Mouse (Mus musculus) adrenal gland, postnatal 14 days (tissue): Measurements from ENCODE around the gene Cep164. TPM values are rescaled to one million over a fixed set of nuclear protein-coding genes. Genes with fewer than 3 reads are reported as not detected.

Source experiments
- DNase-seq: peaks from one replicate; pipeline ENCODE4 v3.0.0; 2021; ENCODE audit warnings: mixed read lengths
- total RNA-seq: library from RNA; stranded (reverse); gene quantifications from 2 replicates; pipeline ENCODE4 v1.2.3, GENCODE M21; 2021

The Cep164 gene
- total RNA-seq, 1 experiment from 2014 or later: 12.4 TPM

DNA sequence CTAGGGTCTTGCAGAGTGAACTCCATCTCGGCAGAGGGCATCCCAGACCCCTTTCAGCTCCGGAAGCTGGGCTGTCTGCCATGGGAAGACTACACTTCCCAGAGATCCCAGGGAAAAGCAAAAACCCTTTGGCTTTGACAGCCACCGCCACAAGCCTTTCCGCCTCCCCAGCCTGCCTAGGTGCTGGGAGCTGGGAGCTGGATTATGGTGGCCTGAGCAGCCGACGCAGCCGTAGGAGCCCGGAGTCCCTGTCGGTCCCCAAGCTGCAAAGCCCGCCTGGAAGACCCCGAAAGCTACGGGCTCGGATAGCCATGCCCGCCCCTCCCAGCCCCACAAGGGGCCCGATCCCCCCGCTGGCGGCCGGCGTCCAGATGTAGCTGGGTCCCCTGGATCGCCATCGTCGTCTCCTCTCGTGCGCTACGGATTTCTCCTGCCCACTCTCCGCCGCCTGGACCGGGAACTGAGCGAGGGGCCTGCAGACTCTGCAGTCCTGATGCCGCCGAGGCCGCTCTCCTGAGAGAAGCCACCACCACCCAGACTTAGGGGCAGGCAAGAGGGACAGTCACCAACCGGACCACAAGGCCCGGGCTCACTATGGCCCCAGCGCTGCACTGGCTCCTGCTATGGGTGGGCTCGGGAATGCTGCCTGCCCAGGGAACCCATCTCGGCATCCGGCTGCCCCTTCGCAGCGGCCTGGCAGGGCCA, 10.1 kb upstream of the Cep164 start, which contains the start of gene Bace1:
TSS of gene Bace1 (plus strand) at position 147 of the 705 bp plus-strand sequence.
- DNase-seq: peak; percentile 87

DNA sequence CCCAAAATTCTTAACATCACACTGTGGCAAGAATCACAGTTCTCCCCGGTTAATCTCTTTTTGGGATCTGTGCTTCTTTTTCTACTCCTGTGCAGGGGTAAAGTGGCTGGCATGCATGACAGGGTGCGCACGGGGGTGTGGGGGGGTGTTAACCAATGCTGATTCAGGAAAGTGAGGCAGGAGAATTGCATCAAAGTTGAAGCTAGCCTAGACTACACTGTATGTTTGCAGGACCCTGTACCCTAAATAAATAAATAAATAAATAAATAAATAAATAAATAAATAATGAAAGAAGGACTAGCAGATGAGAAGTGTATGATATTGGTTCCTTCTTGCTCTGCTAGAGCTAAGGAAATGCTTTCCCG, 9.6 kb upstream of the Cep164 start:
- DNase-seq: no peak

DNA sequence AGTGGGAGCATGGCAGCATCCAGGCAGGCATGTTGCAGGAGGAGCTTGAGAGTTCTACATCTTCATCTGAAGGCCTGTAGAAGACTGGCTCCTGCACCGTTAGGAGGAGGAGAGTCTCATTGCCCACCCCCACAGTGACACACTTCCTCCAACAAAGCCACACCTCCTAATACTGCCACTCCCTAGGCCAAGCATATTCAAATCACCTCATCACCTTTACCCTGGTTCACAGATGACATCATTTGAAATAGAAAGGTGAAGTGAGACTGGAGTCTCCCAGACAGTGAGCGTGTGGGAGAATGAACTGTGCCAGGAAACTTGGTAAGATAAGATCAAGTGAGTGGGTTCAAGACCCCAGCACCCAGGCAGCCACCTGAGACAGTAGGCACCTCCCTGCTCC, 5.0 kb upstream of the Cep164 start:
- DNase-seq: no peak

DNA sequence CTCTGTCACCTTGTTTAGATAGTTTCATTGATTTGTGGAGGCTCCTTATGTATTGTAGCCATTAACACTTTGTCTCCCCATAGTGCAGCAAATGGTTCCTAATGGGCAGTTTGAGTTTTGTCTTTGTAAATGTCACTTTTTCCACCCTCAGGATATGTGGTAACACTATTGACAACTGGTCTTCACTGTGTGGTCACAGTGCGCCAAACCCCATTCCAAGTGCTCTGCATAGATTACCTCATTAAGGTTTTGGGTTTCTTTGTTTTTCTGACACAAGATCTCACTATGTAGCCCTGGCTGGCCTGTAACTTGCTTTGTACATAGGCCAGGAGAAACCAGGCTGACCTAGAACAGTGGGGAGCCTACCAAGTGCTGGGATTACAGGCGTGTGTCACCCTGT, 4.4 kb upstream of the Cep164 start:
- DNase-seq: no peak

DNA sequence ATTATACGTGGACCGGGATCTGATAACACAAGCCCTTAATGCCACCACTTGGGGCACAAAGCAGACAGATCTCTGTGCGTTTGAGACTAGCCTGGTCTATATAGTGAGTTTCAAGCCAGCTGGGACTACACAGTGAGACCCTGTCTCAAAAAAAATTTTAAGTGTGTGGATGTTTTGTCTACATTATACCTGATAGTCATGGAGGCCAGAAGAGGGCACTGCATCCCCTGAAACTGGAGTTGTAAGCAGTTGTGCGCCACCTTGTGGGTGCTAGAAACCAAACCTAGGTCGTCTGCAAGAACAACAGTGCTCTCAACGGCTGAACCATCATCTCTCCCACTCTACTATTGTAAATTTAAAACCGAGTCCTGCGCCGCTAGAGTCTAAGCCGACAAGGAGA, 616 bp upstream of the Cep164 start:
- DNase-seq: peak; percentile 73

DNA sequence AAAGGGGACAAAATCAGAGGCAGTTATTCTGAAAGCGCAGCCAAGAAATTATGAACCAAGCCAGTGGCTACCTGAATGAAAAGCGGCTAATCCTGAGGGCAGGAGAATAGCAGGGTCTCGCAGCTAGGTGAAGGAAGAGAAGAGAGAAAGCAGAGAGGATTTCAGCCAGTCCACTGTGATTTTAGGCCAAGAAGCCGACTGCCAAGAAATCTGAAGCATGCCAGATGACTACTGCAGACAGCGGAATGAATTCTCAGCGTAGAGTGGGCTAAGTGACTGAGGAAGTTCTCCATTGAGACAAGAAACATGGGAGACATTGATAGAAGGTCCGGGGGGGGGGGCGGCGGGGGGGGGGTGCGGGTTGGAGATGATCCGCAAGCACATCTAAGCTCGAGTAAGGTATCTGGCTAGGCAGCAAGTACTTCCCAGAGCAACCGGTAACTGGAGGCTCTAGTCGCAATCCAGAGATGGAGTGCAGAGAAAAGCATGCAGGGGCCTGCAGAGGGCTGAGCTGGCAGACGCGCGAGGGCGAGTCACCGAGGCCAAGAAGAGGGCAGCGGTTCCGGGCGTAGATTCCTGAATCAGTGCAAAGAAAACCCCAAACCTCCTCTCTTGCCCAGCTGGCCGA, 714 bp downstream of the Cep164 start:
- peak; percentile 66 for DNase-seq

DNA sequence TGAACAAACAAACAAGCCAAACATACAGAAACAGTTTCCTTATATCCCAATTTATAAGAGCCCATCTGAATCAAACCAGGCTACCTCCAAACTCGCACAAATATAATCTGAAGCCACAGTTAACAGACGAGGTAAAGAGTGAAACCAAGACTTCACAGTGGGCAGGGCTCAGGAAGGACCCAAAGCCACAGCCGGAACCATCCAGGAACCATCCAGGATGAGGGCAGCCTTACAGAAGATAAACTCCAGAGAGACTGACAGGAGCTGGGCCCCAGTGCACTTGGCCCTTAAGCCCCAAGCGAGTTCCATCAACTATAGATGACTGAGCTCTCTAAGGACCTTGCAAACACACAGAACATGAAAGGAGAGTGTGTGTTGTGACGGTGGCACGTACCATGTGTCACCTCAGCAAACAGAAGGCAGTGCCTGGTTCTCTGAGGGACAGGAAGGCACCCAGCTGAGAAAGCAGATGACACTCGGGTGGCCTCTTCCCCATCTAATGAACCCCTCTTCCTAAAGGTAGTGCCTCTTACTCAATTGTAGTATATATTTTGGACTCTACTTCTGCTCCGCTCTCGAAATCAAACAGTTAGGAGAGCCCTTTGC, 10.0 kb downstream of the Cep164 start:
- no peak for DNase-seq

DNA sequence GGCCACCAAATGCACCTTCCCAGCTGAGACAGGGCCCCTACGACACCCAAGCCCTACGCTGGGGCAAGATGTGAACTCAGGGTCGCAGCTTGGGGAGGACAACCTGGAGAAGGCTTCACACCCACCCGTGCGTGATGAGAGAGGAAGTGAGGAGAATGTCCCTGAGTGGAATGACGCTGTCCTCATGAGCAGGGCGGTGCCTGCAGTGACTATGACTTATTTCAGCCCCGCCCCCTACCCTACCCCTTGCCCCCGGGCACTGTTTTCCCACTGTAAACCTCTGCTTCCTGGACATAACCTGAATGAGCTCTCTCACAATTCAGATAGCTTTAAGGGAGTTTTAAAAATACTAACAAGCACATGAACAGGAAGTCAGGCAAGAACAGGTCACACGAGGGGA, 13.0 kb downstream of the Cep164 start:
- no peak for DNase-seq

DNA sequence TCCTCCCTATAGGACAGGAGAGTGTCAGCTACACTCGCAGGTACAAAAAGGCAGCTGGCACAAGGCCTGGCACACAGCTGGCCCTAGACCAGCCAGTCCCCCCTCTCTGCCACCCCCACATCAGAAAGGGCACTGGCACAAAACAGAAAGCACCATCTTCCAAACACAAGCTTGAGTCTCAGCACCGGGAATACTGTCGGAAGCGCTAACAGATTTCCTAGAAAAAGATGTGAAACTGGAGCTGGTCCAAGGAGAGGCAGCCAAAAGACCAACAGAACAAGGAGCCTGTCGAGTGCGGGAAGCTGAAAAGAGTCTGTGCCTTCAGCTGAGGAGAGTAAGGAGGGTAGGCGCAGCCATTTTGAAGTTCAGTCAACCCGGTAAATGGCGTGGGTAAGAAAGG, 13.4 kb downstream of the Cep164 start:
- no peak for DNase-seq

DNA sequence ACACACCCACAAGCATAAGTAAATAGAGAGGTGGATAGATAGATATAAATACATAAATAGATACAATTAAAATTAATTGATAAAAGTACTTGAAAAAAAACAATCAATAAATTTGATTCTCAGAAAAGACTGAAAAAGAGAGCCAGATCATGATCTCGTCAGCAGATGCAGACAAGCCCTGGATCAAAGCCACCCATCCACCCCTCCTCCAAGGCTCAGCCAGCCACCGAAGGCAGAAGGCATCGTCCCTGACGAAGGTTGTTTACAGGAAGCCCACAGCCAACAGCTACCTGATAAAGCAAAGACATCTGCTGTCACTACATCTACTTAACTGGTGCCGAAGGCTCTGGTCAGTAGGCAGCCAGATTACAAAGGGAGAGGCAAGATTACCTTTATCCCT, 16.5 kb downstream of the Cep164 start:
- no peak for DNase-seq

DNA sequence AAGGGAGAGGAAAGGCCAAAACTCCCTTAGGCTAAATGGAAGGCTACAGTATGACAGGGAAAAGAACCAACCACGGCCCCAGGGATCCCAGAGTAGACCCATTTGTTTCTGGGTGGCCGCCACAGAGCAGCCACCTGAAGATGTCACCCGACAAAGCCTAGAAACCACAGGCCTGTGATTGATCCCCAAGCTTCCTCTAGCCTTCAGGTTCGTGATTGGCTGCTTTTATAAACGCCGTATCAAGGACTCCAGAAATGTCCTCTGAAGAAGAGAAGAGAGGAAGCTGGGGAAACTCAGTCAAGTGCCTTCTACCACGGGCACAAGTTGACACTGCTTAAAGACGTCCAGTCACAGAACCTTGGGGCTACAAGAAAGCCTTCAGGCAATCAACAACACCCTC, 20.7 kb downstream of the Cep164 start:
- DNase-seq: no peak

DNA sequence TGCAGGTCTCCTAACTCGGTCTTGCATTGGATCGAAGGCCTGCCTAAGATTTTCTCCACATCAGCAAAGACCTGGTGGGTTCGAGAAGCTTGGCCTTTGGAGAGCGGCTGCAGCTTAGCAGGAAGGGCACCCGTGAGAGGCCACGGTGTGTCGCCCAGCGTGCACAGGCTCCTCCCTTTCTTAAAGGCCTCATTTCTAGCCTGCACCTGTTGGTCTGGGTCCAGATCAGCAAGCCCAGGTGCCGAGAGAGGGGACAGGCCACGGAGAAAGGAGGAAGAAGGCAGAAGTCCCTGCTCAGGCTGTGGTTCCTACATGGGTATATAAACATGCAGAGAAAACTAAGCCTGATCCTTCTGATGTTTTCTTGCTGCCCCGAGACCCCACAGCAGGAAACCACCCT, 21.2 kb downstream of the Cep164 start:
- DNase-seq: no peak

DNA sequence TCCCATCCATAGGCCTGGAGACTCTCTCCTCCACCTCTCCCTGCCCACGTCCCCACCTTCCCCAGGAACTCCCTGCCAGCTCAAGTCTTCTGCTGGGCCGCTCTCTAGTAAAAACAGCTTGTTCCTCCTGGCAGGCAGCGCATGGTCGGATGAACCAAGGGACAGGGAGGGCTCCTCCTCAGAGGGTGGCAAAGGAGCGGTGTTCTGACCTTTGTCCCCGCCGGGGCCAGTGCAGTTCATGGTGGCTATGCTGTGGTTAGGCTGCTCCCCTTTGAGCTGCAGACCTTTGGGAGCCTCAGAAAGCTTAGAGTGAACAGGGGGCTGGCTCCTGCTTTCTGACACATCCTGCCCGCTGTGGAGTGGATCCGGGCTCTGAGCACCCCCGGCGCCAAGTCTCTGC, 21.6 kb downstream of the Cep164 start:
- DNase-seq: no peak

DNA sequence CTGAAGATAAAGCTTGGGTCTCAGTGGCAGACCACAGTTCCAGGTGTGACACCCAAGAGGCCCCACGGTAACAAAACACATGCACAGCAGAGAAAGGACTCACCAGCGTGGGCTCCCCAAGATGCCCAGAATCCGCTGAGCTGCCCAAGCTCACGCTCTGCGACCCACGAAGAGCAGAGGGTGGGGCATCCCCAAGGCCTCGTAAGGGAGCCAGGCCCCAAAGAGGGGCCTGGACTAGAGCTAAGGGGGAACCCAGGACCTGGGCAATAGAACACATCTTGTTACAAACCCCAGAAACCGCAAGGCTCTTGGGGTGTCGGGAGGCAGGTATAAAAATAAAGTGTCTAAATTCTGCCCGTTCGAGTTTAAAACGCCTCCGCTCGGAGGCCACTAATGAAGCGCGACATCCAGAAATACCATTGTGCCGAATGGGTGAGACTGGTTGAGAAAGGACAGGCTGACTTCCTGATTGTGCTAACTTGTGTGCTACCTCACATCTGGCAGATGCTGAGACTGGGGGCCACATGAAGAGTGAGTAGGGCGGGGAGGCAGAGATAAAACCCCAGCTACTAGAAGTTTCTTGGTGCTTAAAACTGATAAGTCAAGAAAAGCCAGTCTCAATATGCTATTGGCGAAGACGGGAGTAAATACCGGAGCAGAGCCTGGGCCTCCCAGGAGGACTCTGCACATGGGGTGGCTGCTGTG, 25.3 kb downstream of the Cep164 start:
- no peak for DNase-seq

DNA sequence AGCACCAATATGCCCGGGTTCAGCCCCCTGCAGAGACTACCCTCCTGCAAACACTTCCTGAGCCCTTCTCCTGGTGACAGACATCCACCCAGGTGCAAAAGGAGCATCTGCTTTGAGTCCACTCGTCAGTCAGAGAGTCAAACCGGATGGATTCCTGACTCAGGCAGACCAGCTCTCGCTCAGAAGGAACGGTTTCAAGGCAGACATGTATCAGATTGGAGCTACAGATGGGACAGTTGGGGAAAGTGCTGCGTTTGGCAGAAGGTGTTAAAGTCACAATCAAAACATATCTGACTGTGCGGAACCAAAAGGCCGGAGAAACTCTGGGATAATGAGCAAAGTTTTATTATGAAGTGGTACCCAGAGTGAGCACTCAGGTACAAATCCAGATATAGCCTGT, 29.1 kb downstream of the Cep164 start:
- no peak for DNase-seq

DNA sequence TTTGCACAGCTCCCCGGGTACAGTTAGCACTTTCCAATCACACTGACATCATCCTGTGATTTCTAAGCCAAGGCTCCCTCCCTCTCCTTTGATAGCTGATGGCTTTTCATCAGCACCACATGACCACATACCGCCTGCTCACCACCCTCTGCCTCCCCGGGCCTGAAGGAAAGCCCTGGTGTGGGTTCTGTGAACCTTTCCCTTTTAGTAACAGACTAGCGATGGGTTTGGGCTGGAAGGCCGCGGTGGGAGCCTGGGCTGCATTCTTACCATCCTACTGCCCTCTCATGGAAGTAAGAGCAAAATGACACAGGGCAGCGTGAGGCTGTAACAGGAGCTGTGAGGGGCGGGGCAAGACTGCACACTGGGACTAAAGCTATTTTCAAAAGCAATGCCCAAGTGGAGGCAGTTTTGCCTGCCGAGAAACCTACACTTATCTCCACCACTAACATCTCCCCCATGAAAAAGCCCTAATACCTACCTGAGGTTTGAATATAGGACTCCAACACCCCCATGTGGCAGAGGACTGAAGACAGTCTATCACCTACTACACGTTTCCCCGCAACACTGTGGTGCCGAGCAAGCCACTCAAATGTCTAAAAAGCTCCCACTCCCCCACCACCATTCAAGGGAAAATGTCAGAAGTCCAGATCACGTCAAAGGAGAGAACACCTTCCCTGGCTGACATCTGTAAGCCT, 29.9 kb downstream of the Cep164 start:
- DNase-seq: peak; percentile 52

DNA sequence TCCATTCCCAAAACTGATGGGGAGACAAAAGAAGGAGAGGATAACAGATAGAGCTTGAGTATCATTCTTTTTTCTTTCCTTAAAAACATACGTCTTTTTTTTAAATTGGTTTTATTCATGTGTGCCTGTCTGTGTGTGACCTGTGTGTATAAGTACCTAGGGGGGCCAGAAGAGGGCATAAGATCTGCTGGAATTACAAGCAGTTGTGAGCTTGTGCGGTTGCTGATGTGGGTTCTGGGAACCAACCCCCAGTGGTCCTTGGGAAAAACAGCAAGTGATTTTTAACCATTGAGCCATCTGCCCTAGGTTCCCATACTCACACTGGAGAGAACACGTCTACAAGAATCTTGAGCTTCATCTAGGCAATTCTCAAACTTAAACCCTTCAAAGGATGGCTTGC, 31.2 kb downstream of the Cep164 start:
- no peak for DNase-seq

DNA sequence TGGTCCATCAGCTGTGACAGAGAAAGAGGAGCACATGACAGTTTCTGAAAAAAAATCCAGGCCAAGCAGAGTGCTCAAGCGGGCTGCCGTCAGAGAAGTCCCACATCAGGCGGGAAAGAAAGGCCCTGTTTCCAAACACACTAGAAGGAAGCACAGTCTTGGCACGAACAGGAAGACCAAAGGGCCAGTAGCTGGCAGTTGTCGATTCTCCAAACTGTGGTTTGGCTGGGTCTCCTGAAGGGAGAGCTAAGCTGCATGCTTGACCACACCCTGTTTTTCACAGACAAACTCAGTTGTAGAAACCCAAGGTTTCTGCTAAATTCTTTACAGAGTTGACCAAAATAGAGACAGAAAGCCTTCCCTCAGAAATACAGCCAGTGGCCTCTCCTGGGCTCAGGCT, 32.8 kb downstream of the Cep164 start:
- no peak for DNase-seq

DNA sequence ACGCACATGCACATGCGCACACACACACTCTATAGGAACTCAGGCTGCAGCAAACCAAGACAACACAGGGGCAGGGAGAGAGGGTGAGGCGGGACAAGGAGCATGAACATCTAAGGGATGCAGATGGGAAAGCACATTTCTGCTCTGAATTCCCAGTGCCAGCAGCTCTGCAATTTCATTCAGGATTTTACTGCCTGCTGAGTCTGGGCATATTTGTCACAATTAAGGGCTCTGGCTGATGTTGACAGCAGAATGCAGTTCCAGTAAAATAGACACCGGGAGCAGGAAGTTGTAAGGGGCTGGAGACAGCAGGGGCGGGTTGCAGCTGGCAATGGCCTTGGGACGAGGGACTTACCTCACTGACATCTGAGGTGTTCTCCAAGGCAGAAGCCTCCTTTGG, 34.8 kb downstream of the Cep164 start:
- DNase-seq: no peak

DNA sequence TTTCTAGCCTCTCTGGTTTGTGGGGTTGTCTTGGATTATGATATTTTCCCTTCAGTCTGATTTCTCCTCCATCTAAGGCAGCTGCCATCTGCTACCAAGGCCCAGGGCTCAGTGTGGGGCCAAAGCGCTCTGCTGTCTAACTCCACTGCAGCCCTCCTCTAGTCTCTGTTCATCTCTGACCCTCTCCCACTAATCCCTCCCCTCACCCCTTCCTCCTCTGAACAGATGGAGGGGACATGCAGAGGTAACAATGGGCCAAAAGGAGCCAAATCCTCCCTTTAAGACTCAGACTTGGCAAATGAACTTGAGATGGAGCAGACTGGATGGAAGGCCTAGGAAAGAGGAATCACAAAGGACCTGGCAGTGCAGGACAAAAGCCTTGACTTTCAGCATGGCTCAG, 36.3 kb downstream of the Cep164 start:
- no peak for DNase-seq

DNA sequence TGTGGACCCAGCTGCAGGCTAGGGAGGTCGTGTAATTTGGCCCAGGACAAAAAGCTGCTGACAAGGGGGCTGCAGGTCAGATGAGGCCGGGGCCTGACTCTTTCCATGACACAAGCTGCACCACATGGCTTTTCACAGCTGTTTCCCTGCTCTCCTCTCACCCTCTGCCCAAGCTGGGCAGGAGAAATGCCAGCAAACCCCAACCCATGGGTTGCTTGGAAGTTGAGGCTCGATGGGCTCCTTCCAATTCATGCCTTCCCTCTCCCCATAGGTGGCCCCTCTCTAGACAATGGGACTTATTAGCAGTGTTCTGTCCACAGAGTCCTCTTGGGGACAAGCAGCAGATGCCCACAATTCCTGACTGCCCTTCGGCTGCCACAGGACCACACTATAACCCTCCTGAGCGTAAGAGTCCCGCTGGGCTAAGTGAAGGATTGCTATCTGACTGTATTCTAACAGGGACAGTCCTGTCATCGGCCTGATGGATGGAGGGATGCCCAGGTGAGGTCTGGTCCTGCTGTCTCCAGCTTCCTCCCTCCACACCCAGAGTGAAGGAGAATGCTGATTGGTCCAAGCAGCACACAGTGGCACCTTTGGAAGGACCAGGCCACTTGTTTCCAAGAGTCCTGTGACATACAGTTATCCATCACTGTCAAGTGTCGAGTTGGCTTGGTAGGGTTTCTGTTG, 36.9 kb downstream of the Cep164 start:
- no peak for DNase-seq

DNA sequence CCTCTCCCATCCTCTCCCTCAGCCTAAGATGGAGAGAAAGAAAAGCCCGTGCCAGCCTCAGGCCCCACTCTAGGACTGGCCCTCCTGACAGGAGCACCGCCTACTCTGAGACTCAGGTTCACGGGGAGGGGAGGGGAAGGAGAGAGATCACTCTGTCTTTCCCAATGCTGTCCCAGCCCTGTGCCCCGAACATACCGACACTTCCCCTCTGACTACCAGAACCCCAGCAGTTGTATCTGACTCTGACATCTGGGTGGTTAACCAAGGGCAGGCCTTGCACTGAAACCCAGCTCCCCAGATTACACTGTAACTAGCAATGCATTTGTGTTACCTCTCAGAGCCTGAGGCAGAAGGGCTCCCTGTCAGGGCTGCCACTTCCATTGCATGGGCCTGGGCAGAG, 40.1 kb downstream of the Cep164 start:
- no peak for DNase-seq
